Mouse (Mus musculus) heart, embryonic 10.5 days (tissue): ENCODE data around the gene Rmnd5b. TPM values are rescaled to one million over a fixed set of nuclear protein-coding genes. Genes with fewer than 3 reads are reported as not detected.
"Not testable (repeated sequence)": the region's sequence is repeated elsewhere in the genome, so short reads cannot be mapped to it uniquely, and the experiment has no call there.

Experiments
- DNase-seq: peaks from one replicate; pipeline ENCODE4 v3.0.0-alpha.2; 2017; ENCODE audit warnings: low spot score
- H3K27ac ChIP-seq: fragments of 300-500 bp; sonication (generic); 2 replicates; pipeline ENCODE4 v1.5.1; 2016; ENCODE audit warnings: mild to moderate bottlenecking
- H3K27me3 ChIP-seq: fragments of 300-500 bp; sonication (generic); 2 replicates; pipeline ENCODE4 v1.6.1; 2016; ENCODE audit warnings: mild to moderate bottlenecking; ENCODE audit not compliant: poor library complexity, insufficient read depth, severe bottlenecking
- H3K36me3 ChIP-seq: fragments of 300-500 bp; sonication (generic); 2 replicates; pipeline ENCODE4 v1.6.1; 2016; ENCODE audit warnings: mild to moderate bottlenecking, moderate library complexity
- H3K4me1 ChIP-seq: fragments of 300-500 bp; sonication (generic); 2 replicates; pipeline ENCODE4 v1.6.1; 2016; ENCODE audit warnings: mild to moderate bottlenecking
- H3K4me3 ChIP-seq: fragments of 300-500 bp; sonication (generic); 2 replicates; pipeline ENCODE4 v1.5.1; 2016; ENCODE audit warnings: mild to moderate bottlenecking, moderate library complexity
- H3K9me3 ChIP-seq: fragments of 300-500 bp; sonication (generic); 2 replicates; pipeline ENCODE4 v1.6.1; 2016; ENCODE audit warnings: mild to moderate bottlenecking, moderate library complexity
- WGBS: fragments of 180-500 bp; shearing (Covaris S2); methylation state at CpG from one replicate; pipeline ENCODE4 v1.1.7; 2016; 5-methylcytosine and 5-hydroxymethylcytosine counted together
- polyA plus RNA-seq: library from polyadenylated mRNA; unstranded; fragments of >200 nt; fragmentation: Nextera tagmentation; extraction: Ambion mirVana; gene quantifications from 2 replicates; pipeline ENCODE4 v1.2.1, GENCODE M21; 2016

Rmnd5b gene
- polyA plus RNA-seq, 1 experiment from 2014 or later, result 37.9 TPM

- no peaks in the 10 kb centered on the region for H3K27me3 ChIP-seq
- H3K9me3 ChIP-seq, result no peaks in the 10 kb centered on the region
- WGBS, result 78% methylated on average over 15 of the region's 15 CpGs
- H3K27ac ChIP-seq, result no peak overlapping the region
- H3K36me3 ChIP-seq, result peaks cover 53% of the 10 kb centered on the region
- H3K4me3 ChIP-seq, result no peak overlapping the region
- no peak for DNase-seq
- H3K4me1 ChIP-seq, result peaks cover 19% of the 10 kb centered on the region; the same call in 1 of the 2 replicates
These were observed 5.9 kb downstream of the Rmnd5b start for GRCm38 (mm10) chr11:51629651-51630314.

GRCm38 (mm10) chr11:51627907-51628306 lies 7.8 kb downstream of the Rmnd5b start:
- Histone ChIP-seq H3K27me3 (no peaks in the 10 kb centered on the region), H3K36me3 (peaks cover 70% of the 10 kb centered on the region), H3K4me1 (0 out of 2 replicates have a peak, but pooled peaks cover 10% of the 10 kb centered on the region), H3K9me3 (no peaks in the 10 kb centered on the region), H3K4me3 (no peak overlapping the region), H3K27ac (no peak overlapping the region)
- DNase-seq, result no peak
- 87% methylated on average over 8 of the region's 8 CpGs for WGBS

GRCm38 (mm10) chr11:51627425-51627824 lies 8.3 kb downstream of the Rmnd5b start:
- WGBS, result 87% methylated on average over 9 of the region's 9 CpGs
- Histone ChIP-seq H3K36me3 (peaks cover 75% of the 10 kb centered on the region), H3K4me3 (no peak overlapping the region), H3K27ac (no peak overlapping the region), H3K4me1 (0 out of 2 replicates have a peak, but pooled peaks cover 10% of the 10 kb centered on the region), H3K27me3 (no peaks in the 10 kb centered on the region), H3K9me3 (no peaks in the 10 kb centered on the region)
- no peak for DNase-seq

GRCm38 (mm10) chr11:51625187-51625820 lies 10.4 kb downstream of the Rmnd5b start:
- H3K4me1 ChIP-seq, result peaks cover 25% of the 10 kb centered on the region
- DNase-seq, result no peak
- WGBS, result 76% methylated on average over 5 of the region's 5 CpGs
- H3K9me3 ChIP-seq, result no peaks in the 10 kb centered on the region
- no peak overlapping the region for H3K27ac ChIP-seq
- no peaks in the 10 kb centered on the region for H3K27me3 ChIP-seq
- no peak overlapping the region for H3K4me3 ChIP-seq
- H3K36me3 ChIP-seq, result peaks cover 82% of the 10 kb centered on the region

- Histone ChIP-seq H3K27me3 (no peaks in the 10 kb centered on the region), H3K27ac (no peak overlapping the region), H3K4me3 (no peak overlapping the region), H3K9me3 (no peaks in the 10 kb centered on the region), H3K4me1 (peaks cover 27% of the 10 kb centered on the region), H3K36me3 (peaks cover 68% of the 10 kb centered on the region)
- WGBS, result 86% methylated on average over 7 of the region's 7 CpGs
- DNase-seq, result no peak
These were observed 12.7 kb downstream of the Rmnd5b start for GRCm38 (mm10) chr11:51622971-51623491.

GRCm38 (mm10) chr11:51621776-51622175 lies 13.9 kb downstream of the Rmnd5b start:
- 97% methylated on average over 2 of the region's 2 CpGs for WGBS
- Histone ChIP-seq H3K4me3 (no peak overlapping the region), H3K36me3 (peaks cover 55% of the 10 kb centered on the region), H3K27me3 (no peaks in the 10 kb centered on the region), H3K9me3 (no peaks in the 10 kb centered on the region), H3K27ac (no peak overlapping the region), H3K4me1 (peaks cover 30% of the 10 kb centered on the region)
- DNase-seq, result no peak

GRCm38 (mm10) chr11:51620084-51620483 lies 15.6 kb downstream of the Rmnd5b start:
- H3K27ac ChIP-seq, result peak overlapping the region; percentile 89
- H3K4me1 ChIP-seq, result peaks cover 29% of the 10 kb centered on the region
- 1% methylated on average over 11 of the region's 11 CpGs for WGBS
- DNase-seq, result no peak
- peak overlapping the region; percentile 91 for H3K4me3 ChIP-seq
- H3K36me3 ChIP-seq, result peaks cover 39% of the 10 kb centered on the region
- no peaks in the 10 kb centered on the region for H3K9me3 ChIP-seq
- no peaks in the 10 kb centered on the region for H3K27me3 ChIP-seq

GRCm38 (mm10) chr11:51619409-51620060 lies 16.2 kb downstream of the Rmnd5b start, which contains the start of gene Nhp2:
Gene Nhp2, plus strand, starts transcription at chr11:51619735.
- H3K4me3 ChIP-seq, result peak within 1 kb of the TSS; percentile 91
- peak; percentile 98 for DNase-seq
- H3K36me3 ChIP-seq, result peaks cover 33% of the 10 kb centered on the region
- no peaks in the 10 kb centered on the region for H3K9me3 ChIP-seq
- peak within 1 kb of the TSS; percentile 89 for H3K27ac ChIP-seq
- H3K27me3 ChIP-seq, result no peaks in the 10 kb centered on the region
- under 1% methylated on average over 51 of the region's 51 CpGs for WGBS
- H3K4me1 ChIP-seq, result peaks cover 30% of the 10 kb centered on the region

- 44% methylated on average over 8 of the region's 8 CpGs for WGBS
- Histone ChIP-seq H3K9me3 (no peaks in the 10 kb centered on the region), H3K4me1 (peaks cover 30% of the 10 kb centered on the region), H3K4me3 (peak overlapping the region; percentile 91), H3K27ac (peak overlapping the region; percentile 89), H3K36me3 (peaks cover 27% of the 10 kb centered on the region), H3K27me3 (no peaks in the 10 kb centered on the region)
- no peak for DNase-seq
These were observed 16.7 kb downstream of the Rmnd5b start for GRCm38 (mm10) chr11:51618894-51619408.

- 10% methylated on average over 4 of the region's 4 CpGs for WGBS
- Histone ChIP-seq H3K27ac (no peak overlapping the region), H3K9me3 (no peaks in the 10 kb centered on the region), H3K4me3 (no peak overlapping the region), H3K4me1 (peaks cover 30% of the 10 kb centered on the region), H3K36me3 (peaks cover 15% of the 10 kb centered on the region), H3K27me3 (no peaks in the 10 kb centered on the region)
- DNase-seq, result no peak
These were observed 18.0 kb downstream of the Rmnd5b start for GRCm38 (mm10) chr11:51617693-51618092.

- not testable (repeated sequence) for DNase-seq, H3K27me3 ChIP-seq, H3K9me3 ChIP-seq, H3K36me3 ChIP-seq
- peaks cover 23% of the 10 kb centered on the region for H3K4me1 ChIP-seq
- H3K4me3 ChIP-seq, result peak overlapping the region; percentile 54
- peak overlapping the region; percentile 88 for H3K27ac ChIP-seq
- 90% methylated on average over 7 of the region's 7 CpGs for WGBS
These were observed 19.6 kb downstream of the Rmnd5b start for GRCm38 (mm10) chr11:51616113-51616512.

GRCm38 (mm10) chr11:51615601-51616000 lies 20.1 kb downstream of the Rmnd5b start:
- H3K4me1 ChIP-seq, result peaks cover 18% of the 10 kb centered on the region
- 2% methylated on average over 14 of the region's 14 CpGs for WGBS
- peak overlapping the region; percentile 54 for H3K4me3 ChIP-seq
- H3K27me3 ChIP-seq, result no peaks in the 10 kb centered on the region
- H3K9me3 ChIP-seq, result no peaks in the 10 kb centered on the region
- H3K27ac ChIP-seq, result peak overlapping the region; percentile 88
- DNase-seq, result peak; percentile 94
- no peaks in the 10 kb centered on the region for H3K36me3 ChIP-seq

- 39% methylated on average over 7 of the region's 7 CpGs for WGBS
- peak overlapping the region; percentile 88 for H3K27ac ChIP-seq
- H3K36me3 ChIP-seq, result no peaks in the 10 kb centered on the region
- peak overlapping the region; percentile 54 for H3K4me3 ChIP-seq
- H3K27me3 ChIP-seq, result no peaks in the 10 kb centered on the region
- H3K9me3 ChIP-seq, result no peaks in the 10 kb centered on the region
- H3K4me1 ChIP-seq, result peaks cover 13% of the 10 kb centered on the region
- no peak for DNase-seq
These were observed 20.6 kb downstream of the Rmnd5b start for GRCm38 (mm10) chr11:51615129-51615528.
